Mouse (Mus musculus) heart, embryonic 14.5 days (tissue): ENCODE results near the gene Celsr2. TPM values are rescaled to one million over a fixed set of nuclear protein-coding genes. Genes with fewer than 3 reads are reported as not detected.

Experiments used
- ATAC-seq: fragments of 200-750 bp; cut with Nextera tagmentation; 2 replicates; pipeline ENCODE4 v1.8.0; 2017; ENCODE audit warnings: low read depth, moderate TSS enrichment; ENCODE audit not compliant: insufficient number of reproducible peaks, insufficient read depth, low FRiP score
- H3K27ac ChIP-seq, 2 experiments: fragments of 200-500 bp in 1 of 2; fragments of 300-500 bp in 1 of 2; sonication (generic) in 1 of 2; replicated peaks in 1 of 2; 2 replicates each; pipeline ENCODE4 v1.5.1; 2012 to 2014; ENCODE audit warnings: low read depth in 2 of 2, low read length in 2 of 2, control low read depth in 1 of 2, mild to moderate bottlenecking in 1 of 2, mixed read lengths in 1 of 2; ENCODE audit not compliant: control insufficient read depth in 1 of 2, insufficient read depth in 1 of 2
- H3K27me3 ChIP-seq: fragments of 300-500 bp; sonication (generic); 2 replicates; pipeline ENCODE4 v1.6.1; 2014; ENCODE audit warnings: mild to moderate bottlenecking, low read length, control low read depth; ENCODE audit not compliant: control insufficient read depth, insufficient read depth
- H3K36me3 ChIP-seq: fragments of 300-500 bp; sonication (generic); 2 replicates; pipeline ENCODE4 v1.6.1; 2014; ENCODE audit warnings: mild to moderate bottlenecking, control low read depth, low read length, mixed read lengths; ENCODE audit not compliant: control insufficient read depth, insufficient read depth
- H3K4me1 ChIP-seq, 2 experiments: fragments of 200-500 bp in 1 of 2; fragments of 300-500 bp in 1 of 2; sonication (generic) in 1 of 2; 2 replicates each; pipeline ENCODE4 v1.6.1; 2012 to 2014; ENCODE audit warnings: low read length in 2 of 2, control low read depth in 1 of 2, mixed read lengths in 1 of 2; ENCODE audit not compliant: control insufficient read depth in 2 of 2, insufficient read depth in 2 of 2
- H3K4me2 ChIP-seq: fragments of 300-500 bp; sonication (generic); 2 replicates; pipeline ENCODE4 v1.6.1; 2014; ENCODE audit warnings: mild to moderate bottlenecking, low read length
- H3K4me3 ChIP-seq, 2 experiments: fragments of 200-500 bp in 1 of 2; fragments of 300-500 bp in 1 of 2; sonication (generic) in 1 of 2; 2 replicates each; pipeline ENCODE4 v1.5.1; 2012 to 2014; ENCODE audit warnings: low read length in 2 of 2, mild to moderate bottlenecking in 2 of 2, control low read depth in 1 of 2, low read depth in 1 of 2, moderate library complexity in 1 of 2; ENCODE audit not compliant: control insufficient read depth in 1 of 2, insufficient read depth in 1 of 2
- H3K9ac ChIP-seq: fragments of 300-500 bp; sonication (generic); 2 replicates; pipeline ENCODE4 v1.6.1; 2014; ENCODE audit warnings: mild to moderate bottlenecking, low read length
- H3K9me3 ChIP-seq: fragments of 300-500 bp; sonication (generic); 2 replicates; pipeline ENCODE4 v1.6.1; 2016; ENCODE audit warnings: low read length, control low read depth; ENCODE audit not compliant: control insufficient read depth
- WGBS: fragments of 180-500 bp; shearing (Covaris S2); extraction: QIAGEN DNeasy Blood & Tissue Kit; methylation state at CpG from one replicate; pipeline ENCODE4 v1.1.7; 2014; 5-methylcytosine and 5-hydroxymethylcytosine counted together
- polyA plus RNA-seq: library from polyadenylated mRNA; unstranded; fragments of >200 nt; fragmentation: Nextera tagmentation; extraction: Ambion mirVana; gene quantifications from 2 replicates; pipeline ENCODE4 v1.2.1, GENCODE M21; 2014

Gene Celsr2
- polyA plus RNA-seq, 1 experiment from 2014 or later: 3.1 TPM

- Histone ChIP-seq H3K4me2 (peak overlapping the region; percentile 90), H3K27me3 (no peaks in the 10 kb centered on the region), H3K4me3 (peak overlapping the region; percentile 60 to 79), H3K36me3 (peaks cover 23% of the 10 kb centered on the region), H3K9me3 (no peaks in the 10 kb centered on the region), H3K4me1 (peaks cover 2 to 14% of the 10 kb centered on the region in 2 experiments; a peak in 3 of 4 replicates), H3K27ac (peak overlapping the region; percentile 23 to 62; a peak in 3 of 4 replicates), H3K9ac (peak overlapping the region; percentile 76)
- WGBS: 21% methylated on average over 8 of the region's 8 CpGs
- ATAC-seq: no peak
Measured at GRCm38 (mm10) chr3:108444029-108444428, 28.7 kb upstream of the Celsr2 start.

GRCm38 (mm10) chr3:108436380-108436714, 21.0 kb upstream of the Celsr2 start:
- WGBS: 80% methylated on average over 7 of the region's 7 CpGs
- Histone ChIP-seq H3K9me3 (no peaks in the 10 kb centered on the region), H3K27ac (peak overlapping the region in 1 of 2 experiments; percentile 68; a peak in 2 of 4 replicates), H3K36me3 (peaks cover 69% of the 10 kb centered on the region), H3K4me1 (peaks cover 0 to 5% of the 10 kb centered on the region in 2 experiments; a peak in 1 of 4 replicates), H3K27me3 (no peaks in the 10 kb centered on the region), H3K4me3 (no peak overlapping the region), H3K4me2 (no peak overlapping the region), H3K9ac (no peak overlapping the region)
- no peak for ATAC-seq

- peak; percentile 72; the same call in 1 of the 2 replicates for ATAC-seq
- Histone ChIP-seq H3K4me2 (no peak overlapping the region), H3K4me1 (peaks cover 0 to 5% of the 10 kb centered on the region in 2 experiments; a peak in 1 of 4 replicates), H3K27ac (peak overlapping the region; percentile 56 to 68; a peak in 3 of 4 replicates), H3K27me3 (no peaks in the 10 kb centered on the region), H3K4me3 (no peak overlapping the region), H3K9me3 (no peaks in the 10 kb centered on the region), H3K36me3 (peaks cover 69% of the 10 kb centered on the region), H3K9ac (no peak overlapping the region)
- WGBS: 68% methylated on average over 17 of the region's 17 CpGs
Measured at GRCm38 (mm10) chr3:108435701-108436379, 20.5 kb upstream of the Celsr2 start.

- no peak overlapping the region; the same call in 1 of the 2 replicates for H3K9ac ChIP-seq
- no peak for ATAC-seq
- peaks cover 0 to 5% of the 10 kb centered on the region in 2 experiments; a peak in 1 of 4 replicates for H3K4me1 ChIP-seq
- no peak overlapping the region for H3K4me2 ChIP-seq
- no peak overlapping the region for H3K4me3 ChIP-seq
- H3K9me3 ChIP-seq: no peaks in the 10 kb centered on the region
- H3K27ac ChIP-seq: peak overlapping the region in 1 of 2 experiments; percentile 24; a peak in 1 of 4 replicates
- peaks cover 77% of the 10 kb centered on the region for H3K36me3 ChIP-seq
- WGBS: 60% methylated on average over 19 of the region's 19 CpGs
- H3K27me3 ChIP-seq: no peaks in the 10 kb centered on the region
Measured at GRCm38 (mm10) chr3:108433881-108434495, 18.6 kb upstream of the Celsr2 start.

- 55% methylated on average over 18 of the region's 18 CpGs for WGBS
- no peak overlapping the region for H3K4me2 ChIP-seq
- no peaks in the 10 kb centered on the region for H3K9me3 ChIP-seq
- ATAC-seq: no peak
- peak overlapping the region in 1 of 2 experiments; percentile 24; a peak in 2 of 4 replicates for H3K27ac ChIP-seq
- H3K36me3 ChIP-seq: peaks cover 84% of the 10 kb centered on the region
- H3K27me3 ChIP-seq: no peaks in the 10 kb centered on the region
- no peak overlapping the region; the same call in 1 of the 2 replicates for H3K9ac ChIP-seq
- no peak overlapping the region for H3K4me3 ChIP-seq
- H3K4me1 ChIP-seq: 0 out of 4 replicates have a peak, but pooled peaks cover 0 to 5% of the 10 kb centered on the region in 2 experiments
Measured at GRCm38 (mm10) chr3:108433188-108433880, 18.0 kb upstream of the Celsr2 start.

GRCm38 (mm10) chr3:108432542-108433187, 17.3 kb upstream of the Celsr2 start:
- Histone ChIP-seq H3K9me3 (no peaks in the 10 kb centered on the region), H3K9ac (no peak overlapping the region), H3K36me3 (peaks cover 91% of the 10 kb centered on the region), H3K27me3 (no peaks in the 10 kb centered on the region), H3K4me3 (no peak overlapping the region), H3K4me1 (0 out of 4 replicates have a peak, but pooled peaks cover 0 to 5% of the 10 kb centered on the region in 2 experiments), H3K27ac (no peak overlapping the region), H3K4me2 (no peak overlapping the region)
- WGBS: 88% methylated on average over 13 of the region's 13 CpGs
- no peak for ATAC-seq

- Histone ChIP-seq H3K36me3 (peaks cover 56% of the 10 kb centered on the region), H3K4me2 (no peak overlapping the region), H3K27me3 (no peaks in the 10 kb centered on the region), H3K4me1 (peaks cover 5 to 11% of the 10 kb centered on the region in 2 experiments), H3K9me3 (no peaks in the 10 kb centered on the region), H3K4me3 (no peak overlapping the region), H3K27ac (no peak overlapping the region), H3K9ac (no peak overlapping the region)
- 85% methylated on average over 6 of the region's 6 CpGs for WGBS
- no peak for ATAC-seq
Measured at GRCm38 (mm10) chr3:108425624-108426018, 10.3 kb upstream of the Celsr2 start.
